Mouse (Mus musculus): ENCODE data around the gene Tmem108. TPM values are rescaled to one million over a fixed set of nuclear protein-coding genes. Genes with fewer than 3 reads are reported as not detected.
"Not testable (repeated sequence)": the region's sequence is repeated elsewhere in the genome, so short reads cannot be mapped to it uniquely, and the experiment has no call there.

The Tmem108 gene
- polyA plus RNA-seq, 1 experiment from 2014 or later, result 25.9 TPM

DNA sequence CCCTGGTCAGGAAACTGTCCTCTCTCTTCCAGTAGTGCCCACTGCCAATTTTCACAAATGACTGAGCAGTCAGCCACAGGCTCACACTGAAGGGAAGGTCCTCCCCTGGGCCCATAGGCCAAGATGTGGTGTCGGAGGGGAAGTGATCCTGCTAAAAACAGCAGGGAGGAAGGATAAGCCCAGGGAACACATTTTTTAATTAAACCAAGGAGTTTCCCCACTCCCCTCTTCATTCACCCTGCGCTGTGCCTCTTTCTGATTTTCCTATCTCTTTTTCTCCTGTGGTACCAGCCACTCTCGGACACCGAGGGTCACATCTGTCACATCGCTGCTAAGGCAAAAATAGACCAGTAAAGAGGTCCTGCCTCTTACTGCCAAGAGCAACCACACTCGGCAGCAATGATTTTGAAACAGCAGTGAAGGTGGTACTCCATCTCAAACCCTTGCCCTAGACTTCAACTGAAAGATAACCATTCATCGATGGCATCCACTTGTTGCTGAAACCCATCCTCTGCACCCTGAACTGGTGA, 83.0 kb downstream of the Tmem108 start:
- 64% methylated on average over 7 of the region's 7 CpGs for WGBS
- Histone ChIP-seq H3K4me1 (peaks cover 8% of the 10 kb centered on the region), H3K27me3 (replicated peaks) (no peaks in the 10 kb centered on the region), H3K4me3 (replicated peaks) (no peak overlapping the region), H3K27ac (replicated peaks) (no peak overlapping the region), H3K9ac (replicated peaks) (no peak overlapping the region), H3K36me3 (no peaks in the 10 kb centered on the region), H3K9me3 (replicated peaks) (no peaks in the 10 kb centered on the region), H3K4me2 (no peak overlapping the region)
- no peak for ATAC-seq (ENCODE audit: low FRiP score)

- H3K9ac ChIP-seq (replicated peaks), result no peak overlapping the region
- no peak overlapping the region for H3K27ac ChIP-seq (replicated peaks)
- H3K36me3 ChIP-seq, result no peaks in the 10 kb centered on the region
- no peak for ATAC-seq (ENCODE audit: low FRiP score)
- H3K27me3 ChIP-seq (replicated peaks), result no peaks in the 10 kb centered on the region
- H3K4me3 ChIP-seq (replicated peaks), result no peak overlapping the region
- H3K4me1 ChIP-seq, result peaks cover 8% of the 10 kb centered on the region
- no peak overlapping the region for H3K4me2 ChIP-seq
- 82% methylated on average over 5 of the region's 5 CpGs for WGBS
- no peaks in the 10 kb centered on the region for H3K9me3 ChIP-seq (replicated peaks)
Observed at GRCm38 (mm10) chr9:103677811-103678210, 83.8 kb downstream of the Tmem108 start.

- ATAC-seq (ENCODE audit: low FRiP score), result no peak
- Histone ChIP-seq H3K4me2 (no peak overlapping the region), H3K36me3 (no peaks in the 10 kb centered on the region), H3K9me3 (replicated peaks) (no peaks in the 10 kb centered on the region), H3K27ac (replicated peaks) (no peak overlapping the region), H3K27me3 (replicated peaks) (no peaks in the 10 kb centered on the region), H3K9ac (replicated peaks) (no peak overlapping the region), H3K4me1 (peaks cover 8% of the 10 kb centered on the region), H3K4me3 (replicated peaks) (no peak overlapping the region)
- WGBS, result 90% methylated on average over 13 of the region's 13 CpGs
Observed at GRCm38 (mm10) chr9:103675721-103676480, 85.7 kb downstream of the Tmem108 start.

DNA sequence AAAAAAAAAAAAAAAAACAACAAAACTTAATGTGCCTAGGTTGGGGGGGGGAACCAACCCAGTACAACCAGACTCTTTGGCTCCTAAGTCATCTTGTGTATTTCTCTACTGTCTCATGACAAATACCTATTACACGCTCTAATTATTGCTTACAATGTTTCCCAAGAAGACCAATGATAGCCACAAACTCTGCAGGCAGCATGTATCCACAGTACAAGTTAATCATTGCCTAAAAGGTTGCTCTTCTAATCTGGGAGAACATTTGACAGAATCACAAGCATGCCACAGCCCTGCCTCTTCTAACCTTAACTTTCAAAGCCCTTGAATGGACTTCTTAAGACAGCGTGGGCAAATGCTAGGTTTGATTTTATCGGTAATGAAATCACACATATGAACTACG, 88.8 kb downstream of the Tmem108 start:
- peaks cover 9% of the 10 kb centered on the region for H3K4me1 ChIP-seq
- H3K9me3 ChIP-seq (replicated peaks), result no peaks in the 10 kb centered on the region
- H3K27me3 ChIP-seq (replicated peaks), result no peaks in the 10 kb centered on the region
- no peak overlapping the region for H3K27ac ChIP-seq (replicated peaks)
- ATAC-seq (ENCODE audit: low FRiP score), result no peak
- no peak overlapping the region for H3K9ac ChIP-seq (replicated peaks)
- no peak overlapping the region for H3K4me2 ChIP-seq
- H3K36me3 ChIP-seq, result no peaks in the 10 kb centered on the region
- WGBS, result 92% methylated on average over 4 of the region's 4 CpGs
- no peak overlapping the region for H3K4me3 ChIP-seq (replicated peaks)

DNA sequence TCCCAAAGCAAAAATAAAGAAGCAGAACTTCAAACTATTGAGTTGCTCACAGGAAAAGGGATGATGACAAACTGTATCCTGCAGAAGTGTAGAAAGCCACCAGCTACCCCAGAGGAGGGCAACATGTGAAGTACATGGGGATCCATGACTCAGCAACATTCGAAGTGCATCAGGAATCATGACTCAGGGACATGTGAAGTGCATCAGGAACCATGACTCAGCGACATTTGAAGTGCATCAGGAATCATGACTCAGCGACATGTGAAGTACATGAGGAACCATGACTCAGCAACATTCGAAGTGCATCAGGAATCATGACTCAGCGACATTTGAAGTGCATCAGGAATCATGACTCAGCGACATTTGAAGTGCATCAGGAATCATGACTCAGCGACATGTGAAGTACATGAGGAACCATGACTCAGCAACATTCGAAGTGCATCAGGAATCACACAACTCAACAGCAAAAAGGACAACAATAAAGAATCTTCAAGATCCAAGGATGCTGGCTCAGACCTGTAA, 91.0 kb downstream of the Tmem108 start:
- H3K4me2 ChIP-seq; H3K36me3 ChIP-seq; H3K27me3 ChIP-seq (replicated peaks); H3K9ac ChIP-seq (replicated peaks); H3K4me3 ChIP-seq (replicated peaks); ATAC-seq (ENCODE audit: low FRiP score); H3K9me3 ChIP-seq (replicated peaks); H3K27ac ChIP-seq (replicated peaks): not testable (repeated sequence)
- H3K4me1 ChIP-seq, result peaks cover 13% of the 10 kb centered on the region
- 96% methylated on average over 8 of the region's 8 CpGs for WGBS

DNA sequence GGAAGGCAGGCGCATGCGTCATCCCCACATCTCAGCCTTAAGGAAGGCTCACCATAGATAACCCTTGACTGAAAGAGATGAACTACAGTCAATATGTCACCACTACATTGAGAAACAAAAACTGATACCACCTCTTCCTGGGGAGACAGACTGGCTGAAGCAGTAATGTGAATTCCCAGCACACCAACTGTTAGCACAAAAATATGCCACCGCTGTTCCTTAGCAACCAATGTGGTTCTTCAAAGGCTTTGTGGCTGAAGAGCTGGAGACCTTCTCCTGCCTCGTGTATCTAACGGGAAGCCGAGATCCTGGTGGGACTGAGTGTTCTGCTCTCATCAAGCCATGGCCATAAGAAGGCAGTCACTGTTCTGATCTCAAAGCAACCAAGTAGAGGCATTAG, 92.8 kb downstream of the Tmem108 start:
- Histone ChIP-seq H3K4me2 (no peak overlapping the region), H3K4me1 (peaks cover 23% of the 10 kb centered on the region), H3K9ac (replicated peaks) (no peak overlapping the region), H3K27ac (replicated peaks) (no peak overlapping the region; the same call in 1 of the 2 replicates), H3K4me3 (replicated peaks) (no peak overlapping the region), H3K9me3 (replicated peaks) (no peaks in the 10 kb centered on the region), H3K36me3 (no peaks in the 10 kb centered on the region), H3K27me3 (replicated peaks) (no peaks in the 10 kb centered on the region)
- ATAC-seq (ENCODE audit: low FRiP score), result no peak
- 79% methylated on average over 6 of the region's 6 CpGs for WGBS

- 75% methylated on average over 6 of the region's 6 CpGs for WGBS
Observed at GRCm38 (mm10) chr9:103665817-103666216, 95.8 kb downstream of the Tmem108 start.

DNA sequence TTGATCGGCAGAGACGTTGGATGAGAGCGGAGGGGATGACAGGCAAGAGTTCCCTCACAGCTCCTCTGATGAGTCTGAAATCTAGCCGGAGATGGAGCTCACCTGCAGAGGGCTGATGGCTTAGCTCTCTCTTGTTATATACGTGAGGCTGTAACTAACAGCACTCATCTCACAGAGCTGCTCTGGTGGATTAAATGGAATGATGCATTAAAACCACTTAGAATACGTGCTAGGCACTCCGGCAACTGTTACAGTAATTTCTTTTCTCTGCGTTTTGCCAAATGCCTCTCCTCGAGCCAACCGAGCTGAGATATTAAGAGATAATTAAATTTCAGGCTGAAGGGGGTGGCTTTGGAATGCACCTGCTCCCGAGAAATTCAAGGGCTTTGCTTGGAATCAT, 97.5 kb downstream of the Tmem108 start:
- Histone ChIP-seq H3K4me1 (peaks cover 29% of the 10 kb centered on the region), H3K4me3 (replicated peaks) (no peak overlapping the region), H3K27ac (replicated peaks) (peak overlapping the region; percentile 63), H3K9me3 (replicated peaks) (no peaks in the 10 kb centered on the region), H3K36me3 (no peaks in the 10 kb centered on the region), H3K27me3 (replicated peaks) (no peaks in the 10 kb centered on the region), H3K9ac (replicated peaks) (no peak overlapping the region), H3K4me2 (peak overlapping the region; percentile 22)
- peak; percentile 45; the same call in 1 of the 2 replicates for ATAC-seq (ENCODE audit: low FRiP score)
- WGBS, result 39% methylated on average over 11 of the region's 11 CpGs

More at GRCm38 (mm10) chr9:103665817-103666216, 95.8 kb downstream of the Tmem108 start:
- H3K4me1 ChIP-seq, result peaks cover 30% of the 10 kb centered on the region
- H3K4me2 ChIP-seq, result no peak overlapping the region
- ATAC-seq (ENCODE audit: low FRiP score), result no peak
- no peak overlapping the region for H3K27ac ChIP-seq (replicated peaks)
- H3K4me3 ChIP-seq (replicated peaks), result no peak overlapping the region
- no peaks in the 10 kb centered on the region for H3K36me3 ChIP-seq
- H3K9me3 ChIP-seq (replicated peaks), result no peaks in the 10 kb centered on the region
- H3K27me3 ChIP-seq (replicated peaks), result no peaks in the 10 kb centered on the region
- H3K9ac ChIP-seq (replicated peaks), result no peak overlapping the region

- ATAC-seq (ENCODE audit: low FRiP score), result no peak
- H3K4me3 ChIP-seq (replicated peaks), result no peak overlapping the region
- H3K27ac ChIP-seq (replicated peaks), result no peak overlapping the region
- no peaks in the 10 kb centered on the region for H3K36me3 ChIP-seq
- no peaks in the 10 kb centered on the region for H3K27me3 ChIP-seq (replicated peaks)
- H3K9me3 ChIP-seq (replicated peaks), result no peaks in the 10 kb centered on the region
- WGBS, result 54% methylated on average over 1 of the region's 1 CpGs
- peaks cover 34% of the 10 kb centered on the region for H3K4me1 ChIP-seq
- no peak overlapping the region for H3K9ac ChIP-seq (replicated peaks)
- H3K4me2 ChIP-seq, result no peak overlapping the region
Observed at GRCm38 (mm10) chr9:103661873-103662272, 99.8 kb downstream of the Tmem108 start.

DNA sequence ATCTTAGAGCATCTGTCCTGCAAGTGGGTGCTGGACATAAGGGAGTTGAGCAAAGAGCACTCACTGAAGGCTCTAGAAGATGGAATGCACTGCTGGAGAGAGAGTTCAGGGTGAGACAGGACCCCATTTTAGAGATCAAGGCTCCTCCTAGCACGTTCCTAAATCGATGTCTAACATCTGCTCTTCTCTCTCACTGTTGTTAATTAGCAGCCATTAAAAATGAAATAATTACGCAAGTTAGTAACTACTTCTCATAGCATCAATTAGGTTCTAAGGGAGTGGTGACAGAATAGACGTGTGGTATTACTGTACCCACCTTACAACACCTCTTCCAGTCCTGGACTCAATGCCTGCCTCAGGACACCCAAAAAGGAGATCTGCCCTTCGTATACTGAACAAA, 103.7 kb downstream of the Tmem108 start:
- Histone ChIP-seq H3K4me1 (peaks cover 52% of the 10 kb centered on the region), H3K27me3 (replicated peaks) (no peaks in the 10 kb centered on the region), H3K9me3 (replicated peaks) (no peaks in the 10 kb centered on the region), H3K36me3 (no peaks in the 10 kb centered on the region), H3K4me3 (replicated peaks) (no peak overlapping the region), H3K27ac (replicated peaks) (peak overlapping the region; percentile 68), H3K4me2 (no peak overlapping the region; the same call in 1 of the 2 replicates), H3K9ac (replicated peaks) (no peak overlapping the region)
- 50% methylated on average over 5 of the region's 5 CpGs for WGBS
- no peak for ATAC-seq (ENCODE audit: low FRiP score)

DNA sequence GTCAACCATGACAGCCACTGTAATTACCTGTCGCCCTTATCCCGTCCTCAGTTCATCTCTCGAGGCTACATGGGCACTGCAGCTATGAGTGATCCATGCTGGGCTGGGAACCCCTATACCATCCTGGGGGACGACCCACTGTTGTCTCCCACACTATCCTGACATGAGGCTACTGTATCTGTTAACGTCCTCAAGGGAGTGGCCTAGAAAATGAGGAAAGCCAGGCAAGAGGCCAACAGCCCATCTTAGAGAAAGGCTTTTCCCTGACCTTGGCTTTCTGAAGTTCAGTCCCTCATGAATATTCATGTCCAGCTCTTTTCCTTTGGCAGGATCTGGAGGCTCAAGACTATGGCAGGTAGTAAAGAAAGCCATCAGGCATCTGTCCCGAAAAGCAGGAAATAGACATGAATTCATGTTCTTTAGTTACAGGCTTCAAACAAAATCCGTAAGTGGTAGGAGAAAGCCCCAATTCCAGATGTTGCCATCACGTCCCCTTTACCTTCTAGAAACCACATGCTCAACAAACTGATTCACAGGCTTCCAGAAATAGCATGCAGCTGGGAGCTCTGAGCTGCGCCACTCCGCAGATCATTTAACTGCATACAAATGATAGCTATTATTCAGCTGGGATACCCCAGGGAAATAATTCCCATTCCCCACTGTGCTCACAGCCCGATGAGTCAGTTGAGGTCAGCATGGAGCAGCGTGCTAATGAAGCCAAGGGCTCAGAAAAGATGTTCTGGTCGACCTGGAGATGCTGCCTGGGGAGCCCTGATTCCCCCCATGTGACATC, 104.3 kb downstream of the Tmem108 start:
- Histone ChIP-seq H3K9ac (replicated peaks) (no peak overlapping the region), H3K4me1 (peaks cover 59% of the 10 kb centered on the region), H3K27ac (replicated peaks) (peak overlapping the region; percentile 68), H3K27me3 (replicated peaks) (no peaks in the 10 kb centered on the region), H3K9me3 (replicated peaks) (no peaks in the 10 kb centered on the region), H3K4me3 (replicated peaks) (no peak overlapping the region), H3K4me2 (peak overlapping the region; percentile 16; the same call in 1 of the 2 replicates), H3K36me3 (no peaks in the 10 kb centered on the region)
- peak; percentile 57; the same call in 1 of the 2 replicates for ATAC-seq (ENCODE audit: low FRiP score)
- WGBS, result 18% methylated on average over 13 of the region's 13 CpGs
